Mouse (Mus musculus): ENCODE measurements at regions not wholly inside any gene's neighbourhood (a gene's known extent, or its start where the extent isn't known, plus 50 kb on each side); places are given as distances from the start of the nearest gene placed in this dataset.

DNA sequence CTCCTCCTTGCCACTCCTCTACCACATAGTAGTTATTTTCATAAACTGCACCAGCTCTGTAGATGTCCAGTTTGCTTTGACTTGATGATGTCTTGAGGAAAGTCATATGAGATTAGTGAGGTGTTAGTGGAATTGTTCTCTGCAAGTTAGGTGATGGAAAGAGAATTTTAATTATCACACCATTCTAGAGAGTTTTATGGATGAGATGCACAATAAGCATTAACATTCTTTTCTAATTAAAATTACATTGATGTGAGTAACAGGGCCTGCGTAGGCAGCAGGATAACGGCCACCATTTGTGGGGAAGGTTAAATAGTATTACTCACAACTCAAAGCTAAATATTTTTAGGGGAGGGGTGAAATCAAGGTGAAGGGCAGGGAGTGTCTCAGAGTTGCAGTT is 466.7 kb downstream of the Pik3r1 start:
- TF ChIP-seq POLR2A (IDR thresholded peaks at IDR 0.05; ENCODE audit: borderline replicate concordance, control insufficient read depth, low read depth, low read length) = no peak
- TF ChIP-seq CTCF (IDR thresholded peaks at IDR 0.05; ENCODE audit: control insufficient read depth, insufficient read depth, low read length) = no peak
